Mouse (Mus musculus) megakaryocyte, embryonic 14.5 days (primary cell): Measurements from ENCODE around the gene Rora. TPM values are rescaled to one million over a fixed set of nuclear protein-coding genes. Genes with fewer than 3 reads are reported as not detected.

Experiments used
- H3K27me3 ChIP-seq: replicated peaks from 2 replicates; pipeline ENCODE3; 2012; ENCODE audit warnings: inconsistent platforms
- H3K36me3 ChIP-seq: replicated peaks from 2 replicates; pipeline ENCODE3; 2012; ENCODE audit warnings: low read length, inconsistent platforms, mixed read lengths
- H3K4me1 ChIP-seq: 2 replicates; pipeline ENCODE4 v1.6.1; 2012; ENCODE audit warnings: inconsistent platforms
- H3K4me3 ChIP-seq: replicated peaks from 2 replicates; pipeline ENCODE3; 2012; ENCODE audit warnings: moderate library complexity, mild to moderate bottlenecking, inconsistent platforms
- H3K9me3 ChIP-seq: 2 replicates; pipeline ENCODE4 v1.6.1; 2012; ENCODE audit warnings: inconsistent platforms
- FLI1 ChIP-seq: IDR thresholded peaks from 2 replicates; pipeline ENCODE4 v1.6.1; 2012; ENCODE audit warnings: low read length, inconsistent platforms, mixed read lengths
- GATA1 ChIP-seq: IDR thresholded peaks from 3 replicates; pipeline ENCODE4 v1.6.1; 2012; ENCODE audit warnings: mixed read lengths, low read length, inconsistent platforms, borderline replicate concordance
- polyA plus RNA-seq: library from polyadenylated mRNA; stranded (reverse); fragments of >175 nt; gene quantifications from 2 replicates; pipeline ENCODE4 v1.2.3, GENCODE M21; 2012; ENCODE audit warnings: low replicate concordance; ENCODE audit not compliant: insufficient read depth

Rora gene
- polyA plus RNA-seq, 1 experiment, result 2.5 TPM

GRCm38 (mm10) chr9:69354228-69354627 is 700.6 kb downstream of the Rora start:
- Histone ChIP-seq H3K36me3 (no peaks in the 10 kb centered on the region), H3K4me1 (no peaks in the 10 kb centered on the region), H3K9me3 (0 out of 2 replicates have a peak, but pooled peaks cover 3% of the 10 kb centered on the region), H3K27me3 (peaks cover 18% of the 10 kb centered on the region), H3K4me3 (no peak overlapping the region)
- TF ChIP-seq FLI1 (no peak), GATA1 (no peak)

DNA sequence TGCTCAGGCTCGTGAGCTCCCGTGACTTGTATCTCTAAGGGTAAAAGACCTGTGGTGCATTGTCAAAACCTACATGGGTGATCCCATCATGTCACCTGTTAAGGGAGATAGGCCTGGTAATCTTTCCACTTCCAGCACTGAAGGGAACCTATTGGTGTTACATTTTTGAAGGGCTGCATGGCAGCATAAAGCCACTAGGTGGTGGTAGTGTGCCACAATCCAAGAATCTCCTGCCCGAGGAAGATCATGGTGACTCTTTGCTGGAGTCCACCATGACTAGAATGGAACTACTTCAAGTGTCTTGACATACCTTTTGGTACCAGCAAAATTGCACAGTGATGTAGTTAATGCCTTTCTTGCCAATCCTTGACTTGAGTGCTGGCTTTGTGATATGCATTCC is 704.2 kb downstream of the Rora start:
- no peak overlapping the region for H3K4me3 ChIP-seq
- no peaks in the 10 kb centered on the region for H3K36me3 ChIP-seq
- H3K4me1 ChIP-seq, result no peaks in the 10 kb centered on the region
- no peak for TF ChIP-seq GATA1
- TF ChIP-seq FLI1, result no peak
- no peaks in the 10 kb centered on the region for H3K9me3 ChIP-seq
- H3K27me3 ChIP-seq, result peaks cover 23% of the 10 kb centered on the region

DNA sequence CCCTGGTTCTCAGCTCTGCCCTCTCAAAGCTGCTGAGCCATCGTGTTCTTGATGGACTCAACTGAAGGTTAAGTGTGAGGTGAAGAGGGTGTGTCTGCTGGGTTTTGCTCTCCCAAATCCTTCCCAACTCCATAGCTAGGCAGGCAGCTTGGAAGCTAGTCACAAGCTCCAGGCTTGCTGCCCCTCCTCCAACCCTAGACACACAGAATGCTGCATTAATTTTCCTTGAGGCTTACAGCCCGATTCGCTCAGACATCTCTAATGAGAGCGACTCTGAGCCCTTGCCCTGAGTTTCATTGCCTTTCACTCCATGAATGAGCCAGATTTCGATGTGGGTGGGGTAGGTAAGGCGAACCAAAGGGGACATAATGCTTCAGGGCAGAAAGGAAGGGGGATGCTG is 705.2 kb downstream of the Rora start:
- TF ChIP-seq FLI1 (no peak), GATA1 (no peak)
- Histone ChIP-seq H3K4me1 (no peaks in the 10 kb centered on the region), H3K9me3 (no peaks in the 10 kb centered on the region)

GRCm38 (mm10) chr9:69361951-69362445 is 708.4 kb downstream of the Rora start:
- Histone ChIP-seq H3K27me3 (peaks cover 24% of the 10 kb centered on the region), H3K4me3 (no peak overlapping the region), H3K4me1 (no peaks in the 10 kb centered on the region), H3K9me3 (no peaks in the 10 kb centered on the region), H3K36me3 (no peaks in the 10 kb centered on the region)
- TF ChIP-seq FLI1 (no peak), GATA1 (no peak)

More for the DNA sequence above, 705.2 kb downstream of the Rora start:
- Histone ChIP-seq H3K27me3 (peaks cover 19% of the 10 kb centered on the region), H3K4me3 (no peak overlapping the region), H3K36me3 (no peaks in the 10 kb centered on the region)

- Histone ChIP-seq H3K36me3 (no peaks in the 10 kb centered on the region), H3K4me3 (no peak overlapping the region), H3K9me3 (no peaks in the 10 kb centered on the region), H3K27me3 (peaks cover 24% of the 10 kb centered on the region), H3K4me1 (no peaks in the 10 kb centered on the region)
- TF ChIP-seq FLI1 (no peak), GATA1 (no peak)
Observed at GRCm38 (mm10) chr9:69362766-69363165, 709.2 kb downstream of the Rora start.

- H3K4me1 ChIP-seq, result no peaks in the 10 kb centered on the region
- H3K4me3 ChIP-seq, result no peak overlapping the region
- TF ChIP-seq FLI1 (no peak), GATA1 (no peak)
- no peaks in the 10 kb centered on the region for H3K9me3 ChIP-seq
- H3K27me3 ChIP-seq, result peaks cover 19% of the 10 kb centered on the region
- no peaks in the 10 kb centered on the region for H3K36me3 ChIP-seq
Observed at GRCm38 (mm10) chr9:69364117-69364516, 710.5 kb downstream of the Rora start.

GRCm38 (mm10) chr9:69367055-69367454 is 713.5 kb downstream of the Rora start:
- no peak overlapping the region for H3K4me3 ChIP-seq
- H3K9me3 ChIP-seq, result no peaks in the 10 kb centered on the region
- peaks cover 16% of the 10 kb centered on the region for H3K27me3 ChIP-seq
- no peak for TF ChIP-seq GATA1
- no peaks in the 10 kb centered on the region for H3K36me3 ChIP-seq
- no peaks in the 10 kb centered on the region for H3K4me1 ChIP-seq

- TF ChIP-seq FLI1, result no peak
- TF ChIP-seq GATA1, result no peak
- Histone ChIP-seq H3K36me3 (no peaks in the 10 kb centered on the region), H3K4me1 (no peaks in the 10 kb centered on the region), H3K9me3 (no peaks in the 10 kb centered on the region), H3K27me3 (peaks cover 19% of the 10 kb centered on the region), H3K4me3 (no peak overlapping the region)
Observed at GRCm38 (mm10) chr9:69368071-69368470, 714.5 kb downstream of the Rora start.

- H3K4me3 ChIP-seq, result no peak overlapping the region
- TF ChIP-seq GATA1, result no peak
- no peak for TF ChIP-seq FLI1
Observed at GRCm38 (mm10) chr9:69371046-69371724, 717.6 kb downstream of the Rora start.

GRCm38 (mm10) chr9:69372871-69373270 is 719.3 kb downstream of the Rora start:
- Histone ChIP-seq H3K4me1 (peaks cover 13% of the 10 kb centered on the region), H3K4me3 (no peak overlapping the region), H3K9me3 (no peaks in the 10 kb centered on the region), H3K27me3 (peaks cover 14% of the 10 kb centered on the region), H3K36me3 (no peaks in the 10 kb centered on the region)
- no peak for TF ChIP-seq FLI1
- no peak for TF ChIP-seq GATA1

More at GRCm38 (mm10) chr9:69371046-69371724, 717.6 kb downstream of the Rora start:
- Histone ChIP-seq H3K27me3 (peaks cover 16% of the 10 kb centered on the region), H3K36me3 (no peaks in the 10 kb centered on the region), H3K9me3 (no peaks in the 10 kb centered on the region), H3K4me1 (no peaks in the 10 kb centered on the region)
